Mouse (Mus musculus) telencephalon, adult 2 months (tissue): ENCODE measurements at regions not wholly inside any gene's neighbourhood (a gene's known extent, or its start where the extent isn't known, plus 50 kb on each side); places are given as distances from the start of the nearest gene placed in this dataset.

Experiments
- DNase-seq: peaks from one replicate; pipeline ENCODE4 v3.0.0-alpha.2; 2011; ENCODE audit warnings: low read depth, low spot score

- no peak for DNase-seq
Observed at GRCm38 (mm10) chr17:93874430-93874829, 675.6 kb downstream of the Adcyap1 start.

DNA sequence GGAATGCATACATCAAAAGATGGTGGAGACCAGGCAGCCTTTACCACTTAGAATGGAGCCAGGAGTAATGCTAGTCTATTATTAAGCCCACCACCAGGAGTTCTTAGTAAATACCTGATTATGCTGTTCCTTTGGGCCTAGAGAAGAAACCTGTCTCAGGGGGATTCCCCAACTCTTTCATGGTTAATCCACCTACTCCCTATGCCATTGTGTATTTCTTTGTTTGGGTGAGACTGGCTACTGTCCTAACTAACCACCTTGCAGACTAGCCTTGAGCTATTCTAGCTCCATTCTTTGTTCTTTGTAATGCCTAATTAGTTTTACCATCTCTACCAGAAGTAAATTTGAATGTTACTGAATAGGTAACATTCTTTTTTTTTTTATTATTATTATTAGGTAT, 706.8 kb downstream of the Adcyap1 start:
- no peak for DNase-seq

DNA sequence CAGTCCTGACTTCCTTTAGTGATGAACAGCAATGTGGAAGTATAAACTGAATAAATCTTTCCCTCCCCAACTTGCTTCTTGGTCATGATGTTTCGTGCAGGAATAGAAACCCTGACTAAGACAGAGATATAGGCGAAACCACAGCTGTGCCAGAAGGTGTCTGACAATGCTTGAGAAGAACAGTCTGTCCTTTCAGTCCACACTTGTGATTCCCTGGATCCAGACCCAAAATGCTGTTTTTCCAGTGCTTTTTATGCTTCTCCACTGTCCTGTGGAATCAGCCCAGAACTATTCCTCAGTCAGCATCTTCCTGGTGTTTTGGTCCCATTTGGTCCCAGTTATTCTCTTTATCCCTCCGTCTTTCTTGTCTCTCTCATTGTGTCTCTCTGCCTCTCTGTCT, 723.6 kb downstream of the Adcyap1 start:
- peak; percentile 39 for DNase-seq

DNA sequence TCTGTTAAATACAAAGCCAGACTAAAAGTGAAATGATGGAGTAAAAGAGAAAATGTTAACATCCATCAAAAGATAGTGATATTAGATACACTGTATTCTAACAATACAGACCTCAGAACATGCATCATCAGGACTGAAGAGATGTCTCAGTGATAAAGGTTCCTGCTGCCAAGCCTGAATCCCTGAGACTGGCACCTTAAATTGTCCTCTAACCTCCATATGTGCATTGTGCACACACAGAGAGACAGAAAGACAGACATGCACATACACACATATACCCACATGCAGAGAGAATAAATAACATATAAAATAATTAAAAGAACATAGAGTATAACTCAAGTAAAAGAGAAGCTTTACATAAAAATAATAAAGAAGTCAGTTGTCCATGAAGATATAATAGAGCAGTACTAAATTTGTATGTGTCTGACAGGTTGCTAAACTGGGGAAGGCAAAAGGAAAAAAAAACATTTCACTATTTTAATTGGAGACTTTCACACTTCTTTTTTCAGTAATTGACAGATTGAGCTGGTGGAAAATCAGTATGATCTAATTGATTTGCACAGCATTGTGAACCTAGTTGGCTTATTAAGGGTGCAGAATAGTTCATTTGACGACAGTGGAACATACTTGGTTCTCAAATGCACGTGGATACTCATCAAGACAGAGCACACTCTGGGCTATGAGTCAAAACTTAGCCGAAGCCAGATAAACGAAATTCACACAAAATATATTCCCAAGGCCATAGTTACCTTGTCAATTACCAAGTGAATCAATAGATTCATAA, 725.6 kb downstream of the Adcyap1 start:
- no peak for DNase-seq
